ENCODE assay signal across 42 mouse cellular contexts in the genomic region with DNA sequence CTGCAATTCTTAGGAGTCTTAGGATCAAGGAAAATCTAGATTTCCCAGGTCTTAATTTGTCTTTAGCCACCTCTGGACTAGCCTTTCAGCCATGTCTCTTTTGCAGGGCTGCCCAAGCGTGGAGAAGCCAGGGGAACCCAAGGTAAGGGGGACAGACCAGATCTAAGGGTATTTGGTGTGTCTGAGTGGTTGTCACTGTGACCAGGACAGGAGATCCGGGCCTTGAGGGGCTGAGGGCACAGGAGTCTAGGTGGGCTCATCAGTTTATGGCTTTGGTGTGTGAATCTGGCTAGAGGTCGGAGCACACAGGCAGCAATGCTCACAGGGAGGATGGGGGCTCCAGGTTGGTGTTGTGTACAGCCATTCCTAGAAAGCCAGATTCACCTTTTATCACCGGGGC. TPM values are rescaled to one million over a fixed set of nuclear protein-coding genes. Genes with fewer than 3 reads are reported as not detected.
"Had no signal": no experiment of that assay in that cellular context is flagged by ENCODE, and none has a peak within 500 bp of the region (broad histone marks: within the 10 kb centered on the region; RNA-seq: fewer than 3 reads in every experiment).

No protein-coding gene starts in this region.

- H3K36me3 ChIP-seq: heart, embryonic 13.5 days; heart, embryonic 15.5 days; hindbrain, embryonic 13.5 days; hindbrain, embryonic 15.5 days; kidney, embryonic 15.5 days; limb, embryonic 13.5 days; limb, embryonic 15.5 days; liver, embryonic 12.5 days had no signal

- H3K9ac ChIP-seq: heart, embryonic 15.5 days; hindbrain, embryonic 13.5 days; hindbrain, embryonic 15.5 days; kidney, embryonic 15.5 days; limb, embryonic 15.5 days; liver, embryonic 12.5 days; liver, embryonic 14.5 days had no signal

- H3K4me3 ChIP-seq: heart, adult 2 months had no signal

- H3K9me3 ChIP-seq: heart, embryonic 15.5 days; hindbrain, embryonic 13.5 days; hindbrain, embryonic 15.5 days; kidney, embryonic 15.5 days; limb, embryonic 15.5 days had no signal

- DNase-seq: gastrocnemius, postnatal 14 days; gastrocnemius, postnatal 36 days; heart, adult 11 months; heart, adult 2 months; heart, postnatal 14 days; heart, postnatal 36 days; kidney, adult 11 months; kidney, adult 2 months; kidney, adult 9 months; kidney, postnatal 14 days; kidney, postnatal 36 days; layer of hippocampus, adult 9-11 months; layer of hippocampus, postnatal 36 days; left cerebral cortex, postnatal 4 days had no signal

- H3K27ac ChIP-seq: heart, adult 2 months; heart, embryonic 13.5 days; heart, embryonic 15.5 days; hindbrain, embryonic 13.5 days; hindbrain, embryonic 15.5 days; hindbrain, postnatal 0 days; kidney, embryonic 15.5 days; kidney, postnatal 0 days; limb, embryonic 13.5 days; limb, embryonic 15.5 days; liver, embryonic 12.5 days; liver, embryonic 14.5 days had no signal

RNA-seq across cellular contexts. Expression of gene Cd52, which starts 14.2 kb away (rescaled TPM):
- total RNA-seq: hindbrain, postnatal 0 days had no signal

RNA-seq across cellular contexts. Expression of gene Crybg2, which starts 20.1 kb away (rescaled TPM):
- total RNA-seq: gastrocnemius, adult 8-10 months; gastrocnemius, postnatal 14 days; gastrocnemius, postnatal 36 days; heart, adult 2 months; heart, postnatal 36 days had no signal
- polyA plus RNA-seq: heart, embryonic 13.5 days; heart, postnatal 0 days had no signal

RNA-seq across cellular contexts. Expression of gene Zfp683, which starts 27.0 kb away (rescaled TPM):
- total RNA-seq: gastrocnemius, adult 18-20 months; gastrocnemius, adult 8-10 months; gastrocnemius, postnatal 14 days; gastrocnemius, postnatal 36 days; heart, adult 2 months; heart, postnatal 14 days; heart, postnatal 36 days; hematopoietic stem cell, adult 5-6 weeks; hindbrain, postnatal 0 days; layer of hippocampus, adult 18-20 months; layer of hippocampus, adult 8-10 months; layer of hippocampus, postnatal 14 days; layer of hippocampus, postnatal 36 days; left cerebral cortex, adult 18-20 months; left cerebral cortex, adult 8-10 months; left cerebral cortex, postnatal 10 days; left cerebral cortex, postnatal 25 days; left cerebral cortex, postnatal 4 days; liver, adult 2 months had no signal
- polyA plus RNA-seq: heart, adult 2 months; heart, embryonic 11.5 days; heart, embryonic 13.5 days; heart, embryonic 15.5 days; heart, postnatal 0 days; hindbrain, embryonic 11.5 days; hindbrain, embryonic 13.5 days; hindbrain, embryonic 15.5 days; hindbrain, postnatal 0 days; intestine, embryonic 14.5 days; intestine, embryonic 16.5 days; kidney, embryonic 15.5 days; kidney, postnatal 0 days; limb, embryonic 11.5 days; limb, embryonic 13.5 days; limb, embryonic 15.5 days; liver, embryonic 12.5 days had no signal
